Mouse (Mus musculus): ENCODE measurements around the gene Marf1. TPM values are rescaled to one million over a fixed set of nuclear protein-coding genes. Genes with fewer than 3 reads are reported as not detected.
"Not testable (repeated sequence)": the region's sequence is repeated elsewhere in the genome, so short reads cannot be mapped to it uniquely, and the experiment has no call there.

The Marf1 gene
- polyA plus RNA-seq, 1 experiment from 2014 or later = 8.6 TPM

GRCm38 (mm10) chr16:14163731-14164130 lies 580 bp upstream of the Marf1 start:
- peak overlapping the region; percentile 80 for H3K4me2 ChIP-seq
- no peaks in the 10 kb centered on the region for H3K27me3 ChIP-seq (replicated peaks)
- peak overlapping the region; percentile 96 for H3K9ac ChIP-seq
- peak overlapping the region; percentile 86 for H3K27ac ChIP-seq (replicated peaks)
- 4% methylated on average over 10 of the region's 10 CpGs for WGBS
- no peak for ATAC-seq (ENCODE audit: extremely low read depth, insufficient number of reproducible peaks, low FRiP score, low TSS enrichment)
- H3K9me3 ChIP-seq = no peaks in the 10 kb centered on the region
- peak overlapping the region; percentile 85 for H3K4me3 ChIP-seq
- H3K36me3 ChIP-seq = peaks cover 18% of the 10 kb centered on the region
- peaks cover 32% of the 10 kb centered on the region for H3K4me1 ChIP-seq

GRCm38 (mm10) chr16:14160941-14161340 lies 2.2 kb downstream of the Marf1 start:
- Histone ChIP-seq H3K4me1 (peaks cover 46% of the 10 kb centered on the region), H3K4me3 (no peak overlapping the region), H3K27me3 (replicated peaks) (no peaks in the 10 kb centered on the region), H3K36me3 (0 out of 2 replicates have a peak, but pooled peaks cover 3% of the 10 kb centered on the region), H3K27ac (replicated peaks) (no peak overlapping the region), H3K9me3 (no peaks in the 10 kb centered on the region), H3K9ac (no peak overlapping the region), H3K4me2 (no peak overlapping the region)
- no peak for ATAC-seq (ENCODE audit: extremely low read depth, insufficient number of reproducible peaks, low FRiP score, low TSS enrichment)
- WGBS = 82% methylated on average over 1 of the region's 1 CpGs

GRCm38 (mm10) chr16:14159746-14160131 lies 3.4 kb downstream of the Marf1 start:
- Histone ChIP-seq H3K4me3 (peak overlapping the region; percentile 89), H3K4me1 (peaks cover 34% of the 10 kb centered on the region), H3K36me3 (0 out of 2 replicates have a peak, but pooled peaks cover 3% of the 10 kb centered on the region), H3K9me3 (no peaks in the 10 kb centered on the region), H3K27ac (replicated peaks) (peak overlapping the region; percentile 97), H3K4me2 (peak overlapping the region; percentile 76), H3K27me3 (replicated peaks) (no peaks in the 10 kb centered on the region), H3K9ac (peak overlapping the region; percentile 89)
- no peak for ATAC-seq (ENCODE audit: extremely low read depth, insufficient number of reproducible peaks, low FRiP score, low TSS enrichment)
- WGBS = under 1% methylated on average over 10 of the region's 10 CpGs

GRCm38 (mm10) chr16:14158936-14159745 lies 4.0 kb downstream of the Marf1 start:
- WGBS = under 1% methylated on average over 57 of the region's 58 CpGs

GRCm38 (mm10) chr16:14158536-14158935 lies 4.6 kb downstream of the Marf1 start:
- ATAC-seq (ENCODE audit: extremely low read depth, insufficient number of reproducible peaks, low FRiP score, low TSS enrichment) = no peak
- Histone ChIP-seq H3K4me1 (peaks cover 23% of the 10 kb centered on the region), H3K27ac (replicated peaks) (peak overlapping the region; percentile 84), H3K36me3 (peaks cover 5% of the 10 kb centered on the region; the same call in 1 of the 2 replicates), H3K4me3 (peak overlapping the region; percentile 89), H3K27me3 (replicated peaks) (no peaks in the 10 kb centered on the region), H3K9me3 (no peaks in the 10 kb centered on the region), H3K4me2 (peak overlapping the region; percentile 75), H3K9ac (peak overlapping the region; percentile 92)
- WGBS = 7% methylated on average over 7 of the region's 7 CpGs

More at GRCm38 (mm10) chr16:14158936-14159745, 4.0 kb downstream of the Marf1 start:
- Histone ChIP-seq H3K9ac (peak overlapping the region; percentile 92), H3K27ac (replicated peaks) (peak overlapping the region; percentile 97), H3K9me3 (no peaks in the 10 kb centered on the region), H3K4me1 (peaks cover 28% of the 10 kb centered on the region), H3K4me3 (peak overlapping the region; percentile 89), H3K4me2 (peak overlapping the region; percentile 76), H3K27me3 (replicated peaks) (no peaks in the 10 kb centered on the region), H3K36me3 (0 out of 2 replicates have a peak, but pooled peaks cover 3% of the 10 kb centered on the region)
- peak; percentile 91 for ATAC-seq (ENCODE audit: extremely low read depth, insufficient number of reproducible peaks, low FRiP score, low TSS enrichment)

- ATAC-seq (ENCODE audit: extremely low read depth, insufficient number of reproducible peaks, low FRiP score, low TSS enrichment) = no peak
- no peaks in the 10 kb centered on the region for H3K9me3 ChIP-seq
- no peak overlapping the region for H3K4me3 ChIP-seq
- H3K4me1 ChIP-seq = peaks cover 18% of the 10 kb centered on the region
- WGBS = 74% methylated on average over 5 of the region's 6 CpGs
- H3K27me3 ChIP-seq (replicated peaks) = no peaks in the 10 kb centered on the region
- H3K4me2 ChIP-seq = no peak overlapping the region
- H3K27ac ChIP-seq (replicated peaks) = no peak overlapping the region
- H3K36me3 ChIP-seq = peaks cover 27% of the 10 kb centered on the region
- H3K9ac ChIP-seq = no peak overlapping the region
Observed at GRCm38 (mm10) chr16:14156312-14156711, 6.8 kb downstream of the Marf1 start.

GRCm38 (mm10) chr16:14155638-14156037 lies 7.5 kb downstream of the Marf1 start:
- not testable (repeated sequence) for H3K4me3 ChIP-seq; H3K9ac ChIP-seq; H3K27me3 ChIP-seq (replicated peaks); H3K4me2 ChIP-seq; ATAC-seq (ENCODE audit: extremely low read depth, insufficient number of reproducible peaks, low FRiP score, low TSS enrichment); H3K27ac ChIP-seq (replicated peaks); H3K9me3 ChIP-seq
- peaks cover 18% of the 10 kb centered on the region for H3K4me1 ChIP-seq
- H3K36me3 ChIP-seq = peaks cover 34% of the 10 kb centered on the region
- WGBS = 68% methylated on average over 1 of the region's 2 CpGs

GRCm38 (mm10) chr16:14151718-14152117 lies 11.4 kb downstream of the Marf1 start:
- no peaks in the 10 kb centered on the region for H3K9me3 ChIP-seq
- no peaks in the 10 kb centered on the region for H3K4me1 ChIP-seq
- no peak overlapping the region for H3K27ac ChIP-seq (replicated peaks)
- H3K4me2 ChIP-seq = no peak overlapping the region
- peaks cover 64% of the 10 kb centered on the region for H3K36me3 ChIP-seq
- H3K4me3 ChIP-seq = no peak overlapping the region
- ATAC-seq (ENCODE audit: extremely low read depth, insufficient number of reproducible peaks, low FRiP score, low TSS enrichment) = no peak
- 87% methylated on average over 4 of the region's 4 CpGs for WGBS
- no peak overlapping the region for H3K9ac ChIP-seq
- no peaks in the 10 kb centered on the region for H3K27me3 ChIP-seq (replicated peaks)

GRCm38 (mm10) chr16:14147712-14148111 lies 15.4 kb downstream of the Marf1 start:
- no peaks in the 10 kb centered on the region for H3K4me1 ChIP-seq
- no peak overlapping the region for H3K4me3 ChIP-seq
- no peak overlapping the region for H3K27ac ChIP-seq (replicated peaks)
- H3K4me2 ChIP-seq = no peak overlapping the region
- no peaks in the 10 kb centered on the region for H3K27me3 ChIP-seq (replicated peaks)
- H3K36me3 ChIP-seq = peaks cover 87% of the 10 kb centered on the region
- ATAC-seq (ENCODE audit: extremely low read depth, insufficient number of reproducible peaks, low FRiP score, low TSS enrichment) = no peak
- H3K9me3 ChIP-seq = no peaks in the 10 kb centered on the region
- no peak overlapping the region for H3K9ac ChIP-seq

GRCm38 (mm10) chr16:14143298-14143697 lies 19.9 kb downstream of the Marf1 start:
- Histone ChIP-seq H3K9me3 (no peaks in the 10 kb centered on the region), H3K27ac (replicated peaks) (no peak overlapping the region), H3K27me3 (replicated peaks) (no peaks in the 10 kb centered on the region), H3K4me2 (no peak overlapping the region), H3K36me3 (peaks cover 89% of the 10 kb centered on the region), H3K9ac (no peak overlapping the region), H3K4me1 (no peaks in the 10 kb centered on the region), H3K4me3 (no peak overlapping the region)
- no peak for ATAC-seq (ENCODE audit: extremely low read depth, insufficient number of reproducible peaks, low FRiP score, low TSS enrichment)
- 69% methylated on average over 3 of the region's 3 CpGs for WGBS

GRCm38 (mm10) chr16:14139106-14139505 lies 24.0 kb downstream of the Marf1 start:
- Histone ChIP-seq H3K4me1 (no peaks in the 10 kb centered on the region), H3K36me3 (peaks cover 94% of the 10 kb centered on the region)
- no peak for ATAC-seq (ENCODE audit: extremely low read depth, insufficient number of reproducible peaks, low FRiP score, low TSS enrichment)

More at GRCm38 (mm10) chr16:14139106-14139505, 24.0 kb downstream of the Marf1 start:
- H3K9me3 ChIP-seq = no peaks in the 10 kb centered on the region
- H3K27me3 ChIP-seq (replicated peaks) = no peaks in the 10 kb centered on the region
- no peak overlapping the region for H3K27ac ChIP-seq (replicated peaks)
- H3K4me3 ChIP-seq = no peak overlapping the region
- H3K4me2 ChIP-seq = no peak overlapping the region
- no peak overlapping the region for H3K9ac ChIP-seq

Measured in heart, embryonic 13.5 days (tissue).